Mouse (Mus musculus): ENCODE measurements around the gene Pan3. TPM values are rescaled to one million over a fixed set of nuclear protein-coding genes. Genes with fewer than 3 reads are reported as not detected.
A peak's percentile ranks its signal among the peaks of the same experiment; 100 is the strongest.

Gene Pan3
- total RNA-seq, 2 experiments from 2014 or later: 74.2 to 86.4 TPM

DNA sequence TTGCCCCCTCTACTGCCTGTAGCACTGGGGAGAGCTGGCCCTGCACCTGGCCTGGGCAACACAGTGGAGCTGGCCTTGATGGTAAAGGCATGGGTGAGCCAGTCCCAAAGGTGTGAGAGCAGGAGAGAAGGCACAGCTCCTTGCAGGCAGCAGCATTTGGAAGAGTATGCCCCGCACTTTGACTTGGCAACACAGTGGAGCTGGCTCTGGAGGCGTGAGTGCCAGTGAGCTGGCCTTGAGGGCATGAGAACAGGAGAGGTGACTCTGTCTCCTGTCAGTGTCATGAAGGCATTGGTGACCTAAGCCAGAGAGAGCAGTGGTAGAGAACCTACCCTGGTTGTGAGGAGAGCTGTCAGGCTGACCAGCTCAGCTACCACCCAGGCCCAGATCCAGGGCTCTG, 49.4 kb downstream of the Pan3 start:
- DNase-seq (ENCODE audit: low spot score in 2 of 2): peak in 1 of 2 experiments; percentile 24

DNA sequence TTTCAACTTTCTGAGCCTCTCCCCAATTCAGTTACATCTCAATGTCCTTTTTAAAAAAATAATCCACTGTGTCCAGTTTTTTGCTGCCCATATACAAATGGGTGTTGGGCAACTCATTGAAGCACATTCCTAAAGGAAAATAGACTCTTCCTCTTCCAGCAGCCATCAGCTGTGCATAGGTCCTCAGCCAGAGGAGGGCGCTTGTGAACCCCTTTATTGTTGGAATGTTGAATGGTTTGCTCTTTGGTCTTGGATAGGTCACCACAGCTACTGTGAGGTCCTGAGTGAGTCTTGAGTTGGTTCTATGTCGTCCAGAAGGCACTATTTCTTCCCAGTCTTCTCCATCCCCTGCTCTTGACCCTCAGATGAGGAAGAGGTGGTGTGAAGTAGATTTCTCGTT, 54.2 kb downstream of the Pan3 start:
- DNase-seq (ENCODE audit: low spot score in 2 of 2): no peak

DNA sequence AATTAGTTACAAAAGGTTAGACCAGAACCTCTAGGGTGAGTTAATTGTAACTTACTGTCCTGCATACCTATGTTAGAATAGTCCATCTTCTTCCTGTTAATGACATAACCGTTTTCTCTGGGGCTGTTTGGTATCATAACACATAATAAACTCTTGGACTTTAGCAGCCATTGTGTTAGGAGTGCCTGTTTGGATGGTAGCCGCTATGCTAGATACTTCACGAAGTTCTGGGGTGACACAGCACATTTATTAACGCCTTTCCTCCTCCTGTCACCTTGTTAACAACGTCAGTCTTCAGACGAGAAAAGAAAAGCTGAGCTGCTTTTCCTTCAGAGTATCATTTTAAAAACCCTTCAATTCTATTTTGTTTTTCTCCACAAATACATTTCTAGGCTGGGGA, 59.3 kb downstream of the Pan3 start:
- DNase-seq (ENCODE audit: low spot score in 2 of 2): no peak

DNA sequence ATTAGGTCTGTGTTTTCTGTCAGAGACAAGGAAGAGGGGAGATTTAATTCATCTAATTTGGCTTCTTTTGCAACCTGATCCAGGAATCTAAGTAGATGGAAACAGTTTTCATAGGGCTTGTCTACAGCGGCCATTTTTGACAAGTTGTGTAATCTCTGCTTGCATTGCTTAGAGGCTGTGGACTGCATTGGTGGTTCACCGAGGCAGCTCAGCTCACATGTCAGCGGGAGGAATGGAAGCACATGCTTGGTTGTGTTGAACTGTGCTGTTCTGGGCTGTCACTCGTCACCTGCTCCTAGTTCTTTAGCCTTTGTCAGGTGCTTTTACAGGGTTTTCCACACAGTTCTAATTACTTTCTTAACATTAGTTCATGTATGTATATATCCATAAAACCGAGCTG, 60.9 kb downstream of the Pan3 start:
- no peak for DNase-seq (ENCODE audit: low spot score in 2 of 2)

DNA sequence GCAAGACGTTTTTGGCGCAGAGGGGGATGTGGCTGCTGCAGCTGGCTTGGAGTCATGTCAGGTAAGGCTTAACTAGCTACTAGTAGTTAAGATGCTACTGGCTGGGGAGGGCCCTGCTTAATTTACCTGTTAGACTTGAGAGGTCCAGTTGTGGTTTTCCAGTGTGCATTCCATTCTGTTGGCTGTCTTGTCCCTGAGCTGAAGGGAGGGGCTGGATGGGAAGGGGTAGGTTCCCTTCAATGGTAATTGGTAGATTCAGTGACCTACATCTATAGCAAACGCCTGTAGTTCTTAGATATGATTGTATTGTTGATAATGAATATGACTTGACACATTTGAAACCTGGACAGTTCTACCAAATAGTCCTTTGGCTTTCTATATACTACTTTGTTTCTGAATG, 62.5 kb downstream of the Pan3 start:
- DNase-seq (ENCODE audit: low spot score in 2 of 2): no peak

DNA sequence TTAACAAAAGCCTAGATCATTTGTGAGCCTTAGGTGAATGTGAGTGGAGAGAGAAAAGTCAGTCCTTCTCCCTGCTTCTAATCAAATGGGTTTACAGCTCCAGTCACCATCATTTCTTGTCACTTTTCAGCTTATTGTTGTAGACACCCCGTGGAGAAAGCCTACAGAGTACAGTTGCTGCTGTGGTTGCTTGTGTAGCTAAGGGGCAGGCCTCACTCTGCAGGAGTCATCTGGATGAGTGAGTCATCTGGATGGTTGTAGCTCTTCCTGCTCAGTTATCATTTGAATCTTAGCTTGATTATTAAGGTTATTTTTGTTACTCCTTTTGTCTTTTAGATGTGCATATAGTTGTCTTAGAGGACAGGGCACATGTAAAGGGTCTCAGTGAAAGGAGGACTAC, 63.2 kb downstream of the Pan3 start:
- no peak for DNase-seq (ENCODE audit: low spot score in 2 of 2)

DNA sequence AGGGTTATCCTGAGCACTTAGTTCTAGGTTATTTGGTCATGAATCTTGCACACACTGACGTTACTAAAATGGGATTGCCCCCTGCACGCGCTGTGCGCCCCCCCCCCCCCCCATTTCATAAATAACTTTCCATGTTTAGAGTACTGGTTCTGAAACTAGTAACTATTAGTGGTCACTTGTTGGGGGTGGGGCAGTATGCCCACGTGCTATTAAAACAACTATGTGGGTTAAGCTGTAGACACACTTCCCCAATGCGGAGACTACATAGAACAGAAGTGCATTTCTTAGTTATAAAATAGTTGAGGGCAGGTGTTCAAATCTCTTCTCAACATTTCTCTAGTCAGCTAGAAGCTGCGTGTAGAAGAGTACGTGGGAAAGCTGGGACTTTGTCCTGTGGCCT, 63.7 kb downstream of the Pan3 start:
- no peak for DNase-seq (ENCODE audit: low spot score in 2 of 2)

DNA sequence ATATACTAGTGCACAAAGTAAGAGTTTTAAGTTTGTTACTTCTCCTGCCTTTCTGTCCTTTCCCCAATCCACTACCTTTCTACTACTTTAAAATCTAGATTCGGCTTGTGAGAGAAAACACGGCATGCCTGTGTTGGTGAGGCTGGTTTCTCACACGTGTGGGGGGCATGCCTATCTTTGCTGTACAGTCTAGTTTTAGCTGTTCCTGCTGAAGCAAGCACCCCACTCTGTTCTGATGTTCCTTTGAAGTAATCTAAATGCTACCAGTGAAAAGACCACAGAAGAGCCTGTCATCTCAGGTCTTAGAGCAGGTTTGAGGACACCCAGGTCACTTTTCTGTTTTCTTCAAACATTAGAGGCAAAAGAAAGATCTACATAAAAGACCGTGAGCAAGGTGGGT, 64.4 kb downstream of the Pan3 start:
- DNase-seq (ENCODE audit: low spot score in 2 of 2): no peak

DNA sequence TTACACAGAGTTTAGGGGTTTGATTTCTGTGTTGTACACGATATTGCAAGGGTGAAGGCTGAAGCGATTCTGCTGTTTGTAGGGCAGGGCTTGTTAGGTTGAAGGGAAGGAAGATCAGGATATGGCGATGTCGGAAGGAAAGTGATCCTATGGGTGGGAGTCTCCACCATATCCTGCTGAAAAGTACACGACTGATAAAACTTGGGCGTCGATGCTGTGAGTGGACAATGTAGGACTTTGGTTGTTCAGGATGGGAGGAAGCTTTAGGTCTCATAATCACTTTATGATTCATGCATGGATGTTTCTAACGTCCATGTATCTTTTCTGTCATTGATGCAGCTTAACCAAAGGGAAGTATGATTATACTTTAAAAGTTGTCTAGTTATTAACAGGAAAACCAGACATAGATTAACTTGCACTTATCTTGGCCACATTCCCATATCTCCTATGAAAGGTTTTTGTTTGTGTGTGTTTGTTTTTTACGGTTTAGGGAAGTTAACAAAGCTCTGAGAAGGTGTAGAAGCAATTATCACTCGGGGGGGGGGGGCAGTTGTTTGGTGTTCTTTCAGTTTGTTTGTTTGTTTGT, 64.9 kb downstream of the Pan3 start:
- no peak for DNase-seq (ENCODE audit: low spot score in 2 of 2)

DNA sequence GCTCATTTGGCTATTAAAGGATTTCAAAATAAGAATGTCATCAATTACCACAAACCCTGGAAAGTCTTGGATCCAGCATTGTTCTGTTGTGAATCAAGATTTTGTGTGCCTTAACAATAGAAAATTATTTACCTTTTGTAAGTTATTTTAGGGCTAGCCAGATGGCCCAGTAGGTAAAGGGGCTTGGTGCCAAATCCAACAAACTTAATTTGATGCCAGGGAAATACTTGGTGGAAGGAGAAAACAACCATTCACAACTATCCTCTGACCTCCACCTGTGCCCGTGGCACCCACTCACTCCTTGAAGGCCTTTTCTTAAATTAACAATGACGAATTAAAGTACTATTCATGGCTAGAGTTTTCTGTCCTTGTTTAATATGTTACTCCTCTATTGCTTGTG, 66.0 kb downstream of the Pan3 start:
- no peak for DNase-seq (ENCODE audit: low spot score in 2 of 2)

DNA sequence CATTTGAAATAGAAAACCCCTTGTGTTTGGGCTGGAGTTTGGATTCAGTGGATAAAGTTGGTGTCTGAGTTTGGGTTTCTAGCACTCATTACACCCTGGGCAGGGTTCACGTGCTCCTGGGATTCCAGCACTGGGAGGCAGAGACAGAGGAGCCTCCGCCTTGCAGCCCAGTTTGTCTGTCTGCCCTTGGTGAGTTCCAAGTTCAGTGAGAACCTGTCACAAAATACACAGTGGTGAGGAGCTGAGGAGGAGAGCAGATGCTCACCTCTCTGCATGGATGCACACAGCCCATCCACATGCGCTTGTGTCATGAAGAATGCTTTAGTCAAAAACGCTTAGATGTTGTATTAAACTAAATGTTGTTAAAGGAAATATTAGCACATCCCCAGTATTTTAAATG, 67.0 kb downstream of the Pan3 start:
- no peak for DNase-seq (ENCODE audit: low spot score in 2 of 2)

DNA sequence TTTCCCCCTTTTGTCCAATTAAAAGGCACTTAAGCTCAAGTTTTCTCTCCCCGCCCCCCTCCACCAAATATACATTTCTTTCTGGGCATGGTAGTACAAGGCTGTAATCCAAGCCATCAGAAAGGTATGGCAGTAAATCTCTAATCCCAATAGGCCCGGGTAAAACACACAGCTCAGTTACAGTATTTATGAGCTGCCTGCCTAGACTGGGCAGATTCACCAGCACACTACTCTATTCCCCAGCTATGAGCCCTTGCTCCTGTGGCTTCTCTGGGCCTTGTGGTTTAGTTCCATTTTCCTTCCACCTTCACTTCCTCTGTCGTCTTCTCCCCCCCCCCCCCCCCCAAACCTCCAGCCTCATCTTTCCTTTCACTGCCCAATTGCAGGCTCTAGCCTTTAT, 67.8 kb downstream of the Pan3 start:
- no peak for DNase-seq (ENCODE audit: low spot score in 2 of 2)

DNA sequence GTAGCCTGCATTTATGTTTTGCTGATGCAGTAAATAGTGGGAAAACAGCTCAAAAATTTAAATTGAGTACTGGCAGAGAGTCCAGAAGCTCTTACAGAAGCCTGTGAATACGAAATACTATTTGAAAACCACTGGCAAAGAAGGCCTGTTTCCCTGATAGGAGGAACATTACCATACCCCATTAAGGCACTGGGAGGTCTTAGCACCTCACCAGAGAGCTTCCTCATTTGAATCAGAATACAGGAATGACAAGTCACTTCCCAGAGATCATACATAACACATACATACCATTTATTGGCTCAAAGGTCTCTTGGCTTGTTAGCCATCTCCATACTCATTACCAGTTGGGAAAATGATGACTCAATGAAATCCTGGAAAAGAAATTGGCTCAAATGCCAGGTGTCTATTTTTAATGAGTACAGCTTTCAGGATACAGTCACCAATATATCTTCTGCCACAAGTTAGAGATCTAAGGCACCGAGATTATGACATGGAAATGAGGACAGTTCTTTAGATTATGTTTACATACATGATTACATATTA, 71.6 kb downstream of the Pan3 start:
- no peak for DNase-seq (ENCODE audit: low spot score in 2 of 2)

DNA sequence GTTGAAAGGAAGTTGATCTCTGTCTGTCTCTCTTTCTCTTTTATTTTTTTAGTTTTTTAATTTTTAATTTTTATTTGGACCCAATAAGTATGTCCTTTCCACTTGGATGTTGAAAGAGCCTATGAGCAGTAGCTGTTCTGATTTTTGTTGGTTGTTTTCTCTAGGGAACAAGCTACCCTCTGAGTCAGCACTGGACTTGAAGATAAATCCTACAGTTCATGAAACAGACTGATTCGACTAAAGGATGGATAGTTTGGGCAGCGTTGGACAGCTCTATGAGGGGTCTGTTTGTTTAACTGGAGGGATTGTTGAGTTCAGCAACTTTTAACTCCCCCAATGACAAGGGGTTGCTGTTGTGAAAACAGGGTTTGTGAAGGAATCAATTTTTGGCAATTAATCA, 73.0 kb downstream of the Pan3 start:
- no peak for DNase-seq (ENCODE audit: low spot score in 2 of 2)

DNA sequence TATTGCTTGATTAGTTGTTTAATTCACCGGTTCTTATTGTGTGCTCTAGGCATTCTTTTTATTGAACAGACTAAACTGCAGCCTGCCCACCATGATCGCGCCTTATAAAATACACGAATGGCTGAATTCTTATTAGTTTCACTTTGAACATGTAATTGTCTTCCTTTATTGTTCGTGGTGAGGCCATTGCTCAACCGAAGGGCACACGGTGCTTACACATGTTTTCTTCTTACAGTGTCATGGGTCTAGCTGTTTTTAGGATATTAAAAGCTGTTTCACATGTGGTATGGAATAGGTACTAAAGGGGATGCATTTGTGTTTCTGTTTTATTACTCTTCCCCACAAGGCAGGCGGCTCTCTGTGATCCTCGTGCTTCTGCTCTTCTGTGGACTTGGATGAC, 81.4 kb downstream of the Pan3 start:
- DNase-seq (ENCODE audit: low spot score in 2 of 2): no peak

DNA sequence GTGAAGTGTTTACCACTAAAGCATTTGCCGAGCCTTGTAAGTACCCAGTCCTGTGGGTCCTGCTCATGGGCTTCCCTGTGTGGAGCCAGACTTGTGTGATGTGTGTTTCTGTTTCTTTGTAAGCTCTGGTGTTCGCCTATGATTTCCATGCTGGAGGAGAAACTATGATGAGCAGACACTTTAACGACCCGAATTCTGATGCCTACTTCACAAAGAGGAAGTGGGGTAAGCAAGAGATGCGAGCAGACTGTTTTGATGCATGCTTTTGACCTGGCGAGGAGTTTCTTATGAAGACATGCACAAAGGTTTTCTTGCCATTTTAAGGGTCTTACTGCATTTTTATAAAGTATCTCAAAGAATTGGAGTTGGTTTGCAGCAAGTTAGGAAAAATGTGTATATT, 97.0 kb downstream of the Pan3 start:
- no peak for DNase-seq (ENCODE audit: low spot score in 2 of 2)

DNA sequence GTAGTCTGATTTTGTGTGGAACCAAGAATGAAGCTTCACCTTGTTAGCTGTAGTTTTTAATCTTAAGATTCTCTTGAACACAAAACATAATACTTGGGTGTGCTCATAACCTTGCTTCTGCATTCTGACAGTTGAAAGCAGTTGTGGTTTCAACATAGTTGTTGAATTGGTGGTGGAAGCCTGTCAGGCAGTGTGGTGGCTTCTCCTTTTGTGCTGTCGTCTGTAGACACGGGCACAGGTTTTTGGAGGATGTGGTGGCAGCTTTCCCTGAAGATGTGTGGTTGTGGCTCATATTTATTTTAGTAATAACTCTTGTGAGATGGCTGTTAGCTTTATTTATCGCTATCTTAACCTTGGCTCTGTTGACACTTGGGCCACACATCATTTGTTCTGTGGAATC, 97.8 kb downstream of the Pan3 start:
- no peak for DNase-seq (ENCODE audit: low spot score in 2 of 2)

DNA sequence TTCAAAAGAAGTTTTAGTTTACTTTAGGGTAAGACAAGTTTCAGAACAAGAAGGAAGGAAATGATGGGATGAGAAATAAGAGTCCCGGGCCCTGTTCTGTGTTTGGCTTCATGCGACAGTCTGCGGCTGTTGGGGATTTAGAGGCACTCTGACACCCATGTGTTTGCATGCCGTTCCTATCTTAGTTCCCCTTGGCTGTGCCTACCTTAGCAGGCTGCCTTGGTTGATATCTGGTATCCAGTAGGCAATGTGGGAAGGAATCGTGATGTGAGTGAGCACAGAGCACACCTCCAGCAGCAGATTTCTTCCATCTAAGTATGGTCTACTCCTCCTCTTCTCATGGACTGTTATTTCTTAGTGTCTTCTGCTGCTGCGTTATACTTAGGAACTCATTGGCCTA, 102.1 kb downstream of the Pan3 start:
- DNase-seq (ENCODE audit: low spot score in 2 of 2): no peak

DNA sequence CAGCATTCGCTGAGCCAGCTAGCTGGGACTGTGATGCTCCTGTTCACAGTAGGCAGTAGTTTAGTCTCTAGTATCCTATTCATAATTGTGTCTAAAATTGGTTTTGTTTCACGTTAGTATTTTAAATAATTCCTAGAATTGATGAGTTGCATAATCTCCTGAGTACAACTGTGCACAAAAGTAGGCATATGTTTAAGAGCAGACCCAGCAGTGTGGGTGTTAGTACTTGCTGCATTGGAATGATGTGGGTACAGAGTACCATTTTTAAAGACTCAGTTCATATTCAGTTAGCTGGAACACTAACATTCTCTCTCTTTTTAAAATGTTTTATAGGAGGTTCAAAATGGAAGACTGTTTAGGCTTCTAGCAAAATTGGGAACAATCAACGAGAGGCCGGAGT, 109.4 kb downstream of the Pan3 start:
- no peak for DNase-seq (ENCODE audit: low spot score in 2 of 2)

DNA sequence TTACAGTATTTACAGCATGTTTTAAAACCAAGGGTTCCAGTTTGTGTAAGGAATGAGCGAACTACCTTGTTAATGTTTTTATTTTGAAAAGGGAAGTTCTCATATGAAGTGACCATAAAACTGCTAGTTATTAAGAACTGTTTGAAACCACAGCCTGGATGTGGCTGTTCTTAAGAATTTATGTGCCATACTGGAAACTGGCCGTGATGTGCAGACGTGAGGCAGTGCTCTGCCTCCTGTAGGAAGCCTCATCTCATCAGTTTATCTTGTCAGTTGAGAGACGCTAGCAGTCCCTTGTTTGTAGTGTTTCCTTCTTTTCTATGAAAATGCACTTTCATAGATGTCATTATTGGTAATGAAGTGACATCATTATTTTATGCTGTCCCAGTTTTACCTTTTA, 109.9 kb downstream of the Pan3 start:
- no peak for DNase-seq (ENCODE audit: low spot score in 2 of 2)

DNA sequence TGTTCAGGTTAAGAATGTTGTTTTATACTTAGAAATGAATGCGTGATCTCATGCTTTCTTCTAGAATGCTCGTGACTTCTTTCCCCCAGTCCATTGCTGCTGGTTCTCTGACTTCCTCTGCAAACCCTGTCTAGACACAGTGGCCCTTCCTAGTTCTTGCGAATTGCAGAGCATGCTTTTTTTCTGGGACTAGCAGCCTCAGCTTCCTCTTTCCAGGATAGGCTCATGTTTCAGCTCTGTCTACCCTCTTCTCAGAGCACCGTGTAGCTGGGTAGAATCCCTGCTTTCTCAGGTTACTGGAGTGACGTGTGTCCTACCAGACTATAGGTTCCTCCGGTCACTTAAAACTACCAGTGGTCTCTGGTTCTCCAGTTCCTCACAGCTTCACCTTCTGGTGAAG, 112.3 kb downstream of the Pan3 start:
- no peak for DNase-seq (ENCODE audit: low spot score in 2 of 2)

DNA sequence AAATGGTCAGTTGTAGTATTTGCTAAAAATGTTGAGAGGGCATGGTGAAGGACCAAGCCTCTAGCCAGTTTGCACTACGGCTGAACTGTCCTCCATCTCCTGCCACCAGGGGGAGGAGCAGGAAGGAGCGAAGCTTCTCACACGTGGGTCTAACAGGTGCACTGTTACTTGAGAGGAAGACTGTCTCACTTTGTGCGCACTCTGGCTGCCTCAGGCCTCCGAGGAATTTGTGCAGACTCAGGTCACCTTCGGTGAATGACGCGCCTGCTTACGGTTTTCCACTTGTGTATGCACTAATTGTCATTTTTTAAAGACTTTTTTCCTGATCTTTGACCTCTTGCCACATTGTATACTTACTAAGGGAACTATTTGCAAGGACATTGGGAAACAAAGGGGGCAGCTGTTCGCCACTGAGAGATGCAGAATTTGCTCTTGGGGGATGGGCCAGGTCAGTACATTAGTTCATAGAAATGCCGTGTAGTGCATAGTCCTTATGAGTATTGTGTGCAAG, 115.8 kb downstream of the Pan3 start:
- DNase-seq (ENCODE audit: low spot score in 2 of 2): no peak

DNA sequence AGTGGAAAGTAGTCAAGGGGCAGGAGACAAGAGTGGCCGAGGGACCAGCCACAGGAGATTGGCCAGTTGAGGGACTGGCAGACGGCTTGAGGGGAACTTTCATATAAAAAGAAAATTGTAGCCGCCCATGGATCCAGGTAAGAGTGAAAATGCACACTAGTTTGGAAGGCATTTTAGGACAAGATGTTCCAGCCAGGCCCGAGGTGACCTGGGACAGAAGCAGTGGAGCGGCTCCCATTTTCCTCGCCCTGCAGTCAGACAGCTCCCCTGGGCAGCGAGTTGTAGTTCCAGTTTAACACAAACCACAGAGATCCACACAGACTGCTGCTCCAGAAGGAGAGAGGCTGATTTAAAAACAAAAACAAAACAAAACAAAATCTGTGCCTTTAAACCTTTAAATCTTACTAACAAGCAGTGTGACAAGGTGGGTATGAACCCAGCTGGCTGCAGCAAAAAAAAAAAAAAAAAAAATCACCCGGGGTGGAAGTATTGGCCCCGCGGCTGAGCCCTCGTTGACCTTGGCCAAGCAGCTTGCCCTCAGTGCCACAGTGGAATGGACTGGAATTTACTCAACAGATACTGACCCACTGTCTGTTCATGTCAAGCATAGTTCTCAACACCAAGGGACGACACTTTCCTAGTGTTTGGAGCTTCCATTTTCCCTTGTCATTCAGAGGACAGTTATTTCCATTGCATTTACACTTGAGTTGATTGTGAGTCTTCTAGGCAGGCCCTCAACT, 119.2 kb downstream of the Pan3 start:
- DNase-seq (ENCODE audit: low spot score in 2 of 2): no peak
